Mouse (Mus musculus): ENCODE results near the gene Ipo11.

Ipo11 gene

GRCm38 (mm10) chr13:106810156-106810555 lies 126.6 kb downstream of the Ipo11 start:
- DNase-seq, result no peak

GRCm38 (mm10) chr13:106808821-106809220 lies 127.9 kb downstream of the Ipo11 start:
- no peak for DNase-seq

- DNase-seq, result no peak
These were observed 128.4 kb downstream of the Ipo11 start for GRCm38 (mm10) chr13:106808315-106808714.

- no peak for DNase-seq
These were observed 129.5 kb downstream of the Ipo11 start for GRCm38 (mm10) chr13:106807303-106807702.

- DNase-seq, result no peak
These were observed 131.6 kb downstream of the Ipo11 start for GRCm38 (mm10) chr13:106805146-106805545.

GRCm38 (mm10) chr13:106798026-106798425 lies 138.7 kb downstream of the Ipo11 start:
- no peak for DNase-seq

DNA sequence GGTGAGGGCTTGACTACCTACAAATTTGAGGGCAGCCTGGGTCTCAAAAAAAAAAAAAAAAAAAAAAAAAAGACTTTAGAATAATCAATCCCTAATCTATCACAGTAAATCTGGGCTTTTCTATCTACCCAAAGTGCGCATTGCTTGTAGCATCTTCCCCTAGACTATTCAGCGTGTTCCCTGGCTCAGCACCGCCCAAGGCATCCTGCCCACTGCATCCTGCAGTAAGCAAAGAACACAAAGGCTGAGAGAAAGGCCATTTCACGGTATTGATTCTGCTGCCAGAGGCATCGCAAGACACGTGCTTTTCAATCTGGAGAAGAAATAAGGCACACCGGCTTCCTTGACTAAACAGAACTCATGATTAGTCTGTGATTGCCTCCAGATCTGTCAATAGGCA lies 147.9 kb downstream of the Ipo11 start:
- no peak for DNase-seq

DNA sequence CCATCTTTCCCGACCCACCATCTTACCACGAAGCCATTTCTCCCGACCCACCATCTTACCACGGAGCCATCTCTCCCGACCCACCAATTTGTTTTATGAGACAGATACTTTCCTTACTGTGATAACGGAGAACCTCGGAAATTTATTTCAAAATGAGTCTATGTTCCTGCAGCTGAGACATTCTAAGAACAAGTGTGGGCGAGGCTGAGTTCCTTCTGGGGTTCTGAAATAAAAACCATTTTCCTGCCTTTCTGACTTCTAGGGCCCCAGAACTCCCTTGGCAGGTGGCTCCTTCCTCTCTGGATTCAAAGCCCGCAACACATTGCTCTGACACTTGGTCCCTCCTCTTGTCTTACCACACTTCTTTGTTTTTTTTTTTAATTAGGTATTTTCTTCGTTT lies 168.0 kb downstream of the Ipo11 start:
- no peak for DNase-seq

DNA sequence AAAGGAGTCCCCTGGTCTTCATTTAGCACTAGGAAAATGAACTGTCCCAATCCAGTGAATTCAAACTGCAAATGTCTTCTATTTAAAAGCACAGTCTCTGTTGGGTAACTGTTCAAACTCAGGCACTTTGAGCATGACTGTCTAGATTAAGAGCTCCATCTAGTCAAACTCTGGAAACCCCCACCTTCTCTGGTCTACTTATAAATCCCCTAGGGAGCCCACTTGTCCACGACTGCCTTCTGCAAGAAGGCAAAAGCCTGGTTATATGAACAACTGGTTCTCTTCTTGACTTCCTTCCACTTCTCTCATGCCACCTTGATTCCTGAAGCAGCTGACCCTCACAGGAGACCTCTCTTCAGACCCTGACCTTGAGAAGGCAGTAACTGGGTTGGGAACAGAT lies 174.1 kb downstream of the Ipo11 start:
- no peak for DNase-seq

GRCm38 (mm10) chr13:106761661-106762060 lies 175.1 kb downstream of the Ipo11 start:
- DNase-seq, result no peak

DNA sequence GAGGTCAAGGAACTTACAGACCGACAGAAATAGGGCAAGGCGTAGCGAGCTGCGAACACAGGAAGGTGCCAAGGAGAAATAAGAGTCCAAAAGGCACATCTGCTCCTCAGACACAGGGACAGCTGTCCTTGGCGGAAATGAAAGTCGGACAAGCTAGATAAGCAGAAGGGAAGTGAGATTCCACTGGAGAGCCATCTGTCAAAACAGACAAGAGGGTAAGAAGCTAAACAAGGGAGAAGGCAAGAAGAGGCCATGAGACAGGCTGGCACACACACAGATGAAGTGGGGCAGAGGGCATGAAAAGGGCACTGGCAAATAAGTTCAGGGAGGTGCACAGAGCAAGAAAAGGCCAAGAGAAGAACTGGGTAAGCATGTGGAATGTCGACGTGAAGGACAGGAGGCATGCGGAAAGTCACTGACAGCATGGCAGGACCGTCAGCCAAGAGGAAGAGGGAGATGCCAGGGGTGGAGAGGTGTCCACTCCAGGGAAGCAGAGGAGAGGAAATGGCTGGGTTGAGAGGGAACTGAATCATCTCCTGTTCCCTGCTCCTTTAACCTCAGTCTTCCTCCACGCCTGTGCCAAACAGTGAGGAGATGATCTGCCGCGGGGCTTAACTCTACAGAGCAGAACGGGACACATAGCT lies 176.4 kb downstream of the Ipo11 start:
- no peak for DNase-seq

DNA sequence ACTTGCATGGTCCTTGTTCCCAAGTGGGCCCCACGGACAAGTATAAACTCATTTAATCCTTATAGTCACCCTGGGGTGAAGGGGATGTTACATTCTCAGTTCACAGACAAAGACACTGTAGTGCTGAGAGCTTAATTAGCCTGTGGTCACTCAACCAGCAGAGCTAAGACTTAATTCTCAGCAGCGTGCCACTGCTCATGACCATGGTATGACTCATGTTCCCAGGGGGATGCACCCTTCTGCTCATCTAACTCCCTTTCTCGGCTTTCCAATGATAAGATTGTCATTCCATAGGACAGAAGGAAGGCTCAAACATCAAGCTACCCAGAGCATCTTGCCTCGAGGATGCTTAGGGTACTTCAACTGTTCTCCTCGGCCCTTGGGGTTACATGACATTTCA lies 180.9 kb downstream of the Ipo11 start:
- no peak for DNase-seq

GRCm38 (mm10) chr13:106754216-106754615 lies 182.5 kb downstream of the Ipo11 start:
- DNase-seq, result no peak

DNA sequence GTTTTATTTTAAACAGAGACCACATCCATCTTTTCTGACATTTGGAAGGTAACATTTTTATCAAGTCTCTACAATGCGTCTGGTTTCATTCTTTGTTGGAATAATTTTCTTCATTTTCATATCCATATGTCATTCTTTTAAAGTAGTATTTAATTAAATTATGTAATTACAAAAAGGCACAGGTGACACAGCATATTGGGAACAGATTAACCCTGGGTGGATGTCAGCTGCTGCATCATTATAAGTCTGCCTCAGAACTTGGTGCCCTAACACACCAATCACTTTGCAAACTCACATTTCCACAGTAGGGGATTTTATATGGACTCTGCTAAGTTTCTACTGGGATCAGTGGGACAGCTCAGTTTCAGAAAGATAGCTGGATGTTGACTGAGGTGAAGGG lies 184.8 kb downstream of the Ipo11 start:
- DNase-seq, result no peak

- no peak for DNase-seq
These were observed 189.9 kb downstream of the Ipo11 start for GRCm38 (mm10) chr13:106746823-106747222.

DNA sequence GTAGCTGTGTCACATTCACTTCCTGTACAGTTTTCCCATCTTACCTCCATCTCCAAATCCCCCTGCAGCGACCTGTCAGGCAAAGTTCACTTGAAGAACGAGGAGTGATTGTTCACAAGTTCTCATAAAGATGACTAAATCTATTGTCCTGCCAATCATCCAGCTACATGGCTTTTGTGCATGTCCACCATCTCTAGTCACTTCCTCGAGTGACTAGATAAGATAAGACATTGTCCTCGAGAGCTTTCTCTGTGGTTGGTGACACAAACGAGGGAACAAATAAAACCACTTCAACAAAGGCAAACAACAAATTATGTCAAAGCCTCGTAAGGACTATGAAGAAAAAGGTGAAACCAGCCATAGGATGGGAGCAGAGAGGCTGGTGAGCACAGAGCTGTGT lies 191.6 kb downstream of the Ipo11 start:
- DNase-seq, result no peak

All from right cerebral cortex, postnatal 25 days (tissue).